Mouse (Mus musculus): Measurements from ENCODE around the gene Mcm8. TPM values are rescaled to one million over a fixed set of nuclear protein-coding genes. Genes with fewer than 3 reads are reported as not detected.
A peak's percentile ranks its signal among the peaks of the same experiment; 100 is the strongest.

Gene Mcm8
- 1 to 10 TPM; 2.5 to 3.1 (median 2.6) TPM for total RNA-seq (2022)

GRCm38 (mm10) chr2:132815608-132816314 lies at the start of gene Mcm8, which contains the start of gene Trmt6:
Mcm8 (plus strand) TSS chr2:132816141.
Trmt6 (minus strand) TSS chr2:132816055.
- DNase-seq (ENCODE audit: low spot score) = peak; percentile 87

DNA sequence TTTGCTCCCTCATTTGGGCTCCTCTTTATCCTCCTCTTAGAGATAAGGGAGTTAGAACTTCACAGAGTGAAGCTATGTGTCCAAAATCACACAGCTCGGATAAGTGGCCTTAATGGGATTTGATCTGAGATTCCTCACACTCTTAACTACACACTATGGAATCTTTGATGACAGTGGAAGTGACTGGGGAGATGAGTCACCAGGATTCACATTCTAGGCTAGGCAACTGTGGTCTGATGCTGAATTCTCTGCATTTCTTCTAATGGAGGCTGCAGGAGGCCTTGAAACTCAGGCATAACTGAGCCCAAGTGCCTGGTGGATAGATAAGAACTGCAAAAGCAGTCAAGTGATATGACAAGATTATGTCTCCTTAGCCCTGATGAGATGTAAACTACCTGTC lies 45.1 kb upstream of the Mcm8 start:
- no peak for DNase-seq (ENCODE audit: low spot score)

DNA sequence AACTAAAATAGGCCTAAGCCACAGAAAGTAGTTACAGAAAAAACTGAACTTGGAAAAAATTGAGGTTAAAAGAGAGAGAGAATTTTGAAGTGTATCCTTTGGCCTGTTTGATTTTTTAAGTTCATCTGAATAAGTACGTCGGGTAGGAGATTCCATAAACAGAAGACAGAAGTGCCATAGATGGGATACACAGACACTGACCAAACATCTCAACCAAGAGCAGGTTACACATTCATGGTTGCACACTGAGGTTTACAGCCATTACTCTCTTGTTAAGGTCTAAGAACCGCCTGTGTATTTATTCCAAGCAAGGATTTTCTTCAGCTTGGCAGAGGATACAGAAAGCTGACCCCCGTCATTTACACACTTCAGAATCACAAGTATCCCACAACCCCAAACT lies 35.0 kb upstream of the Mcm8 start, which contains the start of gene Chgb:
TSS of gene Chgb (plus strand) at position 301 of the 400 bp plus-strand sequence.
- DNase-seq (ENCODE audit: low spot score) = no peak

GRCm38 (mm10) chr2:132781439-132782068 lies 34.4 kb upstream of the Mcm8 start:
- peak; percentile 73 for DNase-seq (ENCODE audit: low spot score)

GRCm38 (mm10) chr2:132784039-132784438 lies 31.9 kb upstream of the Mcm8 start:
- DNase-seq (ENCODE audit: low spot score) = no peak

- DNase-seq (ENCODE audit: low spot score) = no peak
These were observed 22.3 kb upstream of the Mcm8 start for GRCm38 (mm10) chr2:132793441-132794203.

DNA sequence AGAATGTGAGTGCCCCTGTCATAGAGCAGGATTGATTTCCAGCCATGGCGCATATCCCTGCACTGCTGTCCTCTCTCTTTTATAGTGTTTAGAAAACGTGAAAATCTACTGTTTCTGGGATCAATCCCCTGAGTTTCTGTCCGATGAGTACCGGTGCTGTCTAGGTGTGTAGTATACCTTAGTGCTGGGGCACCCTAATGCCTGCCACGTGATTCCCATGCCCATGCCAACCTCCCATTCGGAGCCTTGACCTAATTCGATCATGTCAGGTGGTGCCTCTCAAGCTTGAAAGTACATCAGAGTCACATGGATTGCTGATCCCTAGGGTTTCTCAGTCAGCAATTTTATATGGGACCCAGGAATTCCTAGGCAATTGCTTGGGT lies 21.7 kb upstream of the Mcm8 start:
- DNase-seq (ENCODE audit: low spot score) = no peak

DNA sequence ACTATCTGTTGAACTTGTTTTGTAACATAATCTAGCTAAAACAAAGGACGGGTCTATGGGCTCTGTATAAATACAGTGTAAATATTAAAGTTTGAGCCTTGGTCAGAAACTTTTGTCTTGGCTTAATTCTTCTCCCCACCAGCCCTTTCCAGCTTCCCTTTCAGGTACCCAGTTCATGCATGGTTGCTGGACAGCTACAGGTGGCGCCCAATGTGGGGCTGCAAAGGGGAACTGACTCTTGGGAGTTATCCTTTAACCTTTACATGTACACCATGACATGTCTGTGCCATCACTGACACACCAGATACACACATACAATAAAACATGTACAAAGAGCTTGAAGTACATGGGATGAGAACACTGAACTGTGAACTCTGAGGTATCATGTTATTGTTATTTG lies 13.0 kb upstream of the Mcm8 start:
- no peak for DNase-seq (ENCODE audit: low spot score)

- no peak for DNase-seq (ENCODE audit: low spot score)
These were observed 25.1 kb downstream of the Mcm8 start for GRCm38 (mm10) chr2:132841071-132841470.

- DNase-seq (ENCODE audit: low spot score) = peak; percentile 96
These were observed 30.7 kb downstream of the Mcm8 start, which contains the start of gene Crls1 for GRCm38 (mm10) chr2:132846407-132847358. Crls1 (plus strand) TSS chr2:132846666.

GRCm38 (mm10) chr2:132847581-132847980 lies 31.6 kb downstream of the Mcm8 start:
- DNase-seq (ENCODE audit: low spot score) = no peak

GRCm38 (mm10) chr2:132848361-132848760 lies 32.4 kb downstream of the Mcm8 start:
- DNase-seq (ENCODE audit: low spot score) = no peak

DNA sequence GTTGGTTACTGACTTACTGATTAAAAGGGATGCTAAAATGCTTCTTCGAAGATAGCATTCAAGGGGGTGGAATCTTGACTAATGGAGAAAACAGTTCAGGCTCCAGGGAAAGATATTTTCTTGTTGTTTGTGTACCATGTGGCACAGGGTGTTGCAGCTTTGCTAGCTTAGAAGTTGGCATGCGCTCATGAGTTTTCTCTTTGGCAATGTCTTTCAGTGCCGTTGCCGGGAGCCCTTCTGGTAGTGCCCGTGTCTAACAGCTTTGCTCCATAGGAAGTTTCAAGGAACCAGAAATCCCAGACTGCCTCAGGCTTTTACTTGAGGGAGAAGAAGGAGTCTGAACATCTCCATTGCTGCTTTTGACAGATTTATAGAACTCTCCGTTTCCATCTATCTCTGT lies 33.2 kb downstream of the Mcm8 start:
- DNase-seq (ENCODE audit: low spot score) = no peak

DNA sequence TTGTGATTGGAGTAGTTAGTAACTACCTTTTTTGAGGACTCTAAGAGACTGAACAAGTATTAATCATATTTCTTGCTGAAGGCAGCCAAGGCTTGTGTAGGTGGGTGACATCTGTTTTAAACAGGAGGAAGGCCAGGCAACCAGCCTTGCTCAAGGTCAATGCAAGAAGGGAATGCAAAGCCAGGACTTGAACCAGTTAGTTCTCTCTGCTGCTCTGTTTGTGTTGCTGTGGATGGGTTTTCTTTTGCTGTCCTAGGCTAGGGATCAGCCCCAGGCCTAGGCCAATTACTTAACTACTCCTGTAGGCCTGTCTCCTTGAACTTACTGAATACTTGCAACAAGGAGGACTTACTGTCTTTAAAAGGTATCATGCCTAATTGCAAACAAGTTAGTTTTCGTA lies 37.1 kb downstream of the Mcm8 start:
- no peak for DNase-seq (ENCODE audit: low spot score)

DNA sequence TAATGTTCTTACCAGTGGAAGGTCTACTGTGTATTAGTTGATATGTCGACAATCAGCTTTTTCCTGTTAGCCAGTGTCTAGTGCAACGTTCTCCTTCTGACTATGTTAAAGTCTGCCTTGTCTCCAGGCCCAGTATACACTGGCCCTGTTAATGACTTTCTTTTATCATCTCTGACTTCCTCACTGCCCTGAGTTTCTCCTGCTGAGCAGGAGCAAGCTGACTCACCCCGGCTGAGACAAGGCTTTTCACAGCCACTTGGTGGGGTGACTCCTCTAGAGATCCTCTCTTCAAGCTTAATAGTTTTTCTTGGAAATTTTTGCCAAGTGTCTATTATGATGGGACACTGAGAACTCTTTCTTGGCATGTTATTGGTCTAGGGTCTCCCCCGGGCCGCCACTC lies 40.4 kb downstream of the Mcm8 start:
- DNase-seq (ENCODE audit: low spot score) = no peak

- DNase-seq (ENCODE audit: low spot score) = no peak
These were observed 44.5 kb downstream of the Mcm8 start for GRCm38 (mm10) chr2:132860435-132860834.

- no peak for DNase-seq (ENCODE audit: low spot score)
These were observed 45.5 kb downstream of the Mcm8 start for GRCm38 (mm10) chr2:132861456-132861855.

GRCm38 (mm10) chr2:132863325-132863724 lies 47.4 kb downstream of the Mcm8 start:
- no peak for DNase-seq (ENCODE audit: low spot score)

DNA sequence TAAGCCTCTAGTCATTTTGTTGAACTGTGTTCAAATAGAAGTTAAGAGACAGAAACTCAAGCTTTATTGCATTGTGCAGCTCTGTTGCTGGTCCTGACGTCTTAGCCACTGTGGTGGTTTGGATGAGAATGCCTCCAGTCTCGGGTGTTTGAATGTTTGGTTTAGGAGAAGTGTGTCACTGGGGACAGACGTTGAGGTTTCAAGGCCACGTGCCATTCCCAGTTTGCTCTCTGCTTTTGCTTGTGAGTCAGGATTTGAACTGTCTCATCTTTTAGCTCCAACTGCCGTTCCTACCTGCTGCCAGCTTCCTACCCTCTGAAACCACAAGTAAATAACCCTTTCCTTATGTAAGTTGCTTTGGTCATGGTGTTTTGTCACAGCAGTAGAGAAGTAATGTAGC lies 51.6 kb downstream of the Mcm8 start:
- DNase-seq (ENCODE audit: low spot score) = no peak

DNA sequence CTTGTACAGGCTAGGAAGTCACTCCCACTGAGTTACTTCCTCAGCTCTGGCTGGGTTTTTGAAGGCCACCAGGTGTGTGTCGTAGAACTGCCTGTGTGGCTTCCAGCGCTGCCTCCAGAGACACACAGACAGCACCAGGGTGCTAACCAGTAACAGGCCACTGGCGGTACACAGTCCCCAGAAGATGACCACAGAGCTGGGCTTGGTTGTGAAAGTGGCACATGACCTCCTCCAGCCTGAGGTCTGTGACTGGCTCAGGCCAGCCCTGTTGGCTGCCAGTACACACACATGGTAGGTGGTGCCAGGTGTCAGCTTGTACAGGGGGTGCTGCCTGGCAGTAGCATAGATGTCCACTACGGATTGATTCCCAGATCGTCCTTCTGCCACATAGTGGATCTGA lies 53.7 kb downstream of the Mcm8 start:
- no peak for DNase-seq (ENCODE audit: low spot score)

- DNase-seq (ENCODE audit: low spot score) = no peak
These were observed 54.3 kb downstream of the Mcm8 start for GRCm38 (mm10) chr2:132870286-132870685.
